In the genomic region with DNA sequence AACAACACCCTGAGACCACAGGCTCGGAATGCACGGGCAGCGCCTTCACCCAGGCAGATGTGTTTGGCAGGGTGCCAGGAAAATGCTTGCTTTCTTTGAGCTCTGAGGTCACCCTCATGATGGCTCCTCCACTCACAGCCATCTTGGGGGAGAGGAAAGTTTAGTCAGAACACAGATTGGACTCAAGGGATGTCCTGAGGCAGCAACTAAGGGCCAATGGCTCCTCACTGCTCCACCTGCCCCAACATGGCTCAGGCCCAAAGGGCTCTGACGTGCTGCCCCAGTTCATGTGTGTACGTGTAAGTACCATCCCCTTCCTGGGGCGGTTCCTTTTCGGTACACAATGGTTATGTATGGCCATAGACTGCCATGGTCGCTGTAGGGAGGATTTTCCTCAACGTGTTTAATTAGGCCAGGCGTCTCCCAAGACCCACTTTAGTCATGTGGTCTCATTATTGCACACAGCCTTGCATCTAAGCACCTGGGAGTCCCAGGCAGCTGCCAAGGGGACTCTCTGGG, we compare ENCODE assay signal across 10 mouse cellular contexts. TPM values are rescaled to one million over a fixed set of nuclear protein-coding genes. Genes with fewer than 3 reads are reported as not detected.
DNase-seq lines count a peak whose midpoint lies in the region; ATAC-seq lines count a peak whose summit lies in the region.
"Had no signal": no experiment of that assay in that cellular context is flagged by ENCODE, and none has a peak within 500 bp of the region (broad histone marks: within the 10 kb centered on the region; RNA-seq: fewer than 3 reads in every experiment).

No protein-coding gene starts in this region.

- no peak overlapping the region for H3K27ac ChIP-seq in forebrain, embryonic 15.5 days (replicated peaks)
- H3K27ac ChIP-seq in forebrain, embryonic 10.5 days: no peak overlapping the region
- peak overlapping the region; percentile 27; the same call in 1 of the 2 replicates for H3K27ac ChIP-seq in lung, embryonic 16.5 days (ENCODE audit: low read length)
- H3K27ac ChIP-seq: liver, embryonic 14.5 days had no signal

- H3K27me3 ChIP-seq in forebrain, embryonic 15.5 days: no peaks in the 10 kb centered on the region
- H3K27me3 ChIP-seq in forebrain, embryonic 10.5 days (ENCODE audit: poor library complexity, severe bottlenecking): no peaks in the 10 kb centered on the region
- H3K27me3 ChIP-seq in lung, embryonic 16.5 days (ENCODE audit: control insufficient read depth, insufficient read depth, low read depth, low read length): no peaks in the 10 kb centered on the region
- H3K27me3 ChIP-seq: Patski had no signal

- no peak overlapping the region for H3K9ac ChIP-seq in forebrain, embryonic 15.5 days (replicated peaks)
- no peak overlapping the region for H3K9ac ChIP-seq in lung, embryonic 16.5 days (ENCODE audit: low read length)
- H3K9ac ChIP-seq: liver, embryonic 14.5 days had no signal

- no peaks in the 10 kb centered on the region for H3K36me3 ChIP-seq in forebrain, embryonic 15.5 days
- no peaks in the 10 kb centered on the region for H3K36me3 ChIP-seq in forebrain, embryonic 10.5 days (replicated peaks)
- peaks cover 4% of the 10 kb centered on the region; the same call in 1 of the 2 replicates for H3K36me3 ChIP-seq in lung, embryonic 16.5 days (ENCODE audit: control insufficient read depth, insufficient read depth, low read length)

- no peaks in the 10 kb centered on the region for H3K9me3 ChIP-seq in forebrain, embryonic 15.5 days
- no peaks in the 10 kb centered on the region for H3K9me3 ChIP-seq in forebrain, embryonic 10.5 days
- no peaks in the 10 kb centered on the region for H3K9me3 ChIP-seq in lung, embryonic 16.5 days (ENCODE audit: control insufficient read depth, low read length)

- no peak overlapping the region for H3K4me2 ChIP-seq in forebrain, embryonic 15.5 days (replicated peaks)
- H3K4me2 ChIP-seq in lung, embryonic 16.5 days (ENCODE audit: low read depth, low read length): no peak overlapping the region

- 46% methylated on average over 10 of the region's 10 CpGs for WGBS in forebrain, embryonic 15.5 days
- 89% methylated on average over 10 of the region's 10 CpGs for WGBS in forebrain, embryonic 10.5 days
- WGBS in lung, embryonic 16.5 days: 46% methylated on average over 10 of the region's 10 CpGs

- H3K4me1 ChIP-seq in forebrain, embryonic 15.5 days: peaks cover 4% of the 10 kb centered on the region; the same call in 1 of the 2 replicates
- 0 out of 2 replicates have a peak, but pooled peaks cover 7% of the 10 kb centered on the region for H3K4me1 ChIP-seq in forebrain, embryonic 10.5 days
- peaks cover 11% of the 10 kb centered on the region for H3K4me1 ChIP-seq in lung, embryonic 16.5 days (replicated peaks; ENCODE audit: control insufficient read depth, insufficient read depth, low read length)

- no peak overlapping the region for H3K4me3 ChIP-seq in forebrain, embryonic 15.5 days
- H3K4me3 ChIP-seq in forebrain, embryonic 10.5 days: no peak overlapping the region
- H3K4me3 ChIP-seq in lung, embryonic 16.5 days (ENCODE audit: low read length): no peak overlapping the region

- DNase-seq in forebrain, embryonic 10.5 days (ENCODE audit: extremely low spot score, low spot score): no peak
- DNase-seq in lung, postnatal 25 days (ENCODE audit: low spot score): no peak
- DNase-seq in kidney, postnatal 14 days: peak; percentile 50
- peak; percentile 43 for DNase-seq in thymus, postnatal 0 days (ENCODE audit: low spot score)
- no peak for DNase-seq in urinary bladder, adult 18-20 months (ENCODE audit: low spot score in 2 of 2)

- ATAC-seq in forebrain, embryonic 15.5 days (replicated peaks): 0 out of 2 replicates have a peak, but pooled peaks have one; percentile 16
- peak; percentile 67 for ATAC-seq in lung, embryonic 16.5 days (ENCODE audit: low read depth)
- ATAC-seq in activated CD4-positive, CD25-positive, alpha-beta regulatory T cell, adult 4 months: no peak
- ATAC-seq: Patski had no signal

RNA-seq across cellular contexts. Expression of a gene that starts 32.6 kb away (rescaled TPM):
- polyA plus RNA-seq in forebrain, embryonic 15.5 days (2015; fragmentation: Nextera tagmentation; extraction: Ambion mirVana): 1.2 and 1.3 TPM in 2 replicates
- 1.4 and 1.8 TPM in 2 replicates for polyA plus RNA-seq in forebrain, embryonic 10.5 days (2016; fragmentation: Nextera tagmentation; extraction: Ambion mirVana)
- 71.8 and 76.1 TPM in 2 replicates for polyA plus RNA-seq in lung, embryonic 16.5 days (2015; fragmentation: Nextera tagmentation; extraction: Ambion mirVana)
- polyA plus RNA-seq in thymus, postnatal 0 days (2015; fragmentation: Nextera tagmentation; extraction: Ambion mirVana): 12.2 and 14.7 TPM in 2 replicates
- polyA plus RNA-seq in activated CD4-positive, CD25-positive, alpha-beta regulatory T cell, adult 4 months (2017; shearing (Covaris generic)): under 1 TPM; 0.51 to 0.53 TPM

Comparison
In these comparisons a context has a peak if more than half of its experiments do, and no peak if none do; other contexts are left out.
1. DNase-seq: peak in kidney, postnatal 14 days (single experiment) and thymus, postnatal 0 days (single experiment); none in forebrain, embryonic 10.5 days (single experiment), lung, postnatal 25 days (single experiment) and urinary bladder, adult 18-20 months (0 of 2).